Mouse (Mus musculus): ENCODE results near the gene Ninj1. TPM values are rescaled to one million over a fixed set of nuclear protein-coding genes. Genes with fewer than 3 reads are reported as not detected.
A peak's percentile ranks its signal among the peaks of the same experiment; 100 is the strongest.

Ninj1 gene
- polyA plus RNA-seq (2012; rRNA removed) = 56.2 and 61.8 TPM in 2 replicates

GRCm38 (mm10) chr13:49187288-49188218 is at the start of gene Ninj1:
TSS of gene Ninj1 (plus strand) at chr13:49187485.
- DNase-seq (ENCODE audit: extremely low spot score in 1 of 2, low spot score in 1 of 2) = peak; percentile 66 to 83

DNA sequence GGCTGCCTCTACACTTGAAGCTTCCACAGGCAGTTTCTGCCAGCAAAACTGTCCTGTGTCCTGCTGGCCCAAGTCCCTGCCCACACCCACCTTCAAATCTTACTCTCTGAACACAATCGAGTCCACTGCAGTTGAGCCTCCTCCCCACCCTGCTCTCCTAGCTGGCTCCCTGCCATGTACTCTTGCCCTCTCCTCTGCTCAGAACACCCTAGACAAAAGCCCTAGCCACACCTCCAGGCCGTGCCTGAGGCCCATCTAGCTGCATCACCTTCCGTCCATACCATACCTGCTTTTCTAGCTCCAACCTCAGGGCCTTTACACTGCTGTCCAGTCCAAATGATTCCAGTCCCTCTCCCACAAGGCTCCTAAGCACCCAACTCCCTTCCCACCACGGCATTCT is 46.7 kb upstream of the Ninj1 start:
- no peak for DNase-seq (ENCODE audit: extremely low spot score in 1 of 2, low spot score in 1 of 2)

- DNase-seq (ENCODE audit: extremely low spot score in 1 of 2, low spot score in 1 of 2) = no peak
These were observed 44.9 kb upstream of the Ninj1 start for GRCm38 (mm10) chr13:49142396-49142795.

- DNase-seq (ENCODE audit: extremely low spot score in 1 of 2, low spot score in 1 of 2) = no peak
These were observed 44.0 kb upstream of the Ninj1 start for GRCm38 (mm10) chr13:49143323-49143722.

DNA sequence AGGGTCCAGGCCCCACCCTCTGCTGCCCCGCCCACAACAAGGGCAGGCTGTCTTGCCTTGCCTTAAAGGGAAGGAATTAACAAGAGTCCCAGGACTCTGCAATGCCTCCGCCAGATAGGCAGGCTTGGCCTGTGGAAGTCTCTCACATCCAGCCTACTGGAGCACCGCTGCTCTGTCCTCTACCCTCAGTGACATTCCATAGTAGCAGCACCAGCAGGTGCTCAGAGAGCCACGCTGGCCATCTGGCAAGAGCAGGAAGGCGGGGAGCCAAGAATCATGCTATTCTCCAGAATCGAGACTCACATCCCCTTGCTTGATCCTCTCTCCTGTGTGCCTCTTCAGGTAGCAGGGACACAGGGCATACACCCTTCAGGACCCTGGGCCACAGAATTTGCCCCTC is 42.8 kb upstream of the Ninj1 start:
- no peak for DNase-seq (ENCODE audit: extremely low spot score in 1 of 2, low spot score in 1 of 2)

- no peak for DNase-seq (ENCODE audit: extremely low spot score in 1 of 2, low spot score in 1 of 2)
These were observed 41.9 kb upstream of the Ninj1 start for GRCm38 (mm10) chr13:49145396-49145795.

DNA sequence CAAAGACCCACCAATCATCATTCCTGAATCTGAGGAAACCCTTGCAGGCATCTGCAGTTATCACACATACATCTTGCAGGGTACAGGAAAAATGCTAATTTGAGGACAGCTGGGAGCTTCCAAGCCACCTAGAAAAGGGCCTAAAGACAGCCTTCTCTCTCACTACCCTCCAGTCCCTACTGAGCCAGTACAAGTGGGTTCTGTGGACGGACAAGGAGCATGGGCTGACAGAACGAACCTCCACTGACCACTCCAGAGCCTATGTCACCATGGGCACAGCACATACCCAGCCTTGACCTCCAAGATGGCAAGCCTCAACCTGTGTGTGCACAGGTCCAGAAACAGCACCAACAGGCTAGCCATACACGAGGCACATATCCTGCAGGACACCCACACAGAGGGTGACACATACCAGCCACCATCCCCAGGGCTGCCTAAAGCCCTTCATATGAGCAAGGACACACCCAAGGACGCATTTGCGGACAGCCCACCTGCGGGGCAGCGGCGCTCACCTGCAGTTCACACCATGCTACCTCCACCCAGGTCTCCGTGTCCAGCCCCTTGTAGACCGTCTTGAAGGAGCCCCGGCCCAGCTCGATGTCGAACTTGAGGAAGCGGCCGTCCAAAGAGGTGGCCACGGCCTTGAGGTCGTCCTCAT is 41.1 kb upstream of the Ninj1 start:
- DNase-seq (ENCODE audit: extremely low spot score in 1 of 2, low spot score in 1 of 2) = no peak

DNA sequence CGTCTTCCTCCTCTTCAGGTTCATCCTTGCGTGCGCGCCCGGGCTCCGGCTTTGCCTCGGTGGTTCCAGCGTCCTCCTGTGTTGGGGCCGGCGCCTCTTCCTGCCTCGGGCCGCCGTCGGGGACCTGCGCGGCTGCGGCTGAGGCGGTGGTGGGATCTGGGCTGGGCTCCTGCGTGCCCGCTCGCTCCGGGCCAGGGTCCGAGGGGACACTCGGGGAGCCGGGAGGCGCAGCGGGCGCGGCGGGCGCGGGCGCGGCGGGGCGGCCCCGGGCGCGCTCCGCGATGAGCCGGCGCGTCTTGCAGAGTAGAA is 40.6 kb upstream of the Ninj1 start:
- DNase-seq (ENCODE audit: extremely low spot score in 1 of 2, low spot score in 1 of 2) = no peak

GRCm38 (mm10) chr13:49147007-49147857 is 40.1 kb upstream of the Ninj1 start:
- peak in 1 of 2 experiments; percentile 67 for DNase-seq (ENCODE audit: extremely low spot score in 1 of 2, low spot score in 1 of 2)

DNA sequence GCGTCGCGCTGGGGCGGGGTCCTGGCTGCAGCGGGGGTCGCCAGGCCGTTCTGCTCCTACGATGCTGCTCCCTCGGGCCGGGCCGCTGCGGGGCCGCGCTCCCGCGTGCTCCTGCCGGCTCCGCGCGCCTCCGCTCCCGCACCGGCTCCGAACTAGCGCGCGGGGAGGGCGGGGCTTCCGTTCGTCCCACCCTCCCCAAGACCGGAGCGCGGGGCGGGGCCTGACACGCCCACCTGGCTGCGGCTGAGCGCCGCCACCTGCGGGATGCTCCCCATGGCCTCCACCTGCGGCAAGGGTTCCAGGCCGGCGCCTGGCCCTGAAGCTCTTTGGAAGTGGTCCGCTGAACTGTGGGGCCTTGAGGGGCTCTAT is 39.4 kb upstream of the Ninj1 start, which contains the start of gene Wnk2:
Gene Wnk2 (minus strand): TSS at position 157 of the 369 bp plus-strand sequence.
- peak in 1 of 2 experiments; percentile 84 for DNase-seq (ENCODE audit: extremely low spot score in 1 of 2, low spot score in 1 of 2)

DNA sequence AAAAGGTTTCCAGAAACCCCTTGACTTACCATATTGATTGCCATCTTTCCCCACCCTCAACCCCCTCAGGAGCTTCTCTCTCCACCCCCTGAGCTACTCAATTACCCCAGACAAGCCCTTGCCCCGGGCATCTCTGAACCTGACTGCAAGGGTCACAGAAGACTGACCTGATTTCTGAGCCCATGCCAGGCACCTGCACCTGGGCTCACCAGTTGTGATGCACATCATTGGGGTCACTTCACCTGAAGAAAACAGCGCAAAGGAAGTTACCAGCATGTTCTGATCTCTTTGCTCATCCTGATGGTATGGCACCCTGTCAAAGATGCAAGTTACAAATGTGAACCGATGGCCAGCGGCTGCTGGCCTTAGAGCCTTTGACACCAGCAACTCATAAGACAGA is 38.6 kb upstream of the Ninj1 start:
- no peak for DNase-seq (ENCODE audit: extremely low spot score in 1 of 2, low spot score in 1 of 2)

DNA sequence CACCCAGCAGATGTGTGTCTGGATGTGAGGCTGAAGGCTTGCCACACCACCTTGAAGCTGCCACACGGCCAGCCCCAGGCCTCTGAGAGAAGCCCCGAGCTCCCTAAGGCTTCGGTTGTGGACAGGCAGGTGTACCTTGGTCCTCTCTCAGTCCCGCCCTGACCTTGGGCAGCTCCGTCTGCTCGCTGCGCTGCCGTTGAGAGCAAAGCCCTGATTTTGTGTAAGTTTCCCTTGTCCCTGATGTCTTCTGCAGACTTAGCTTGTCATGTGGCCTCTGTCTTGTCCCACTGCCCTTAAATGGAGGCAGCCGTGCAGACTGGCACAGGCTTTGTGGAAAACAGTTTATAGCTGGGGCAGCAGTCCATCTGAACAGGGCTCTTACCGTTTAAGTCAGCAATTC is 33.3 kb upstream of the Ninj1 start:
- no peak for DNase-seq (ENCODE audit: extremely low spot score in 1 of 2, low spot score in 1 of 2)

DNA sequence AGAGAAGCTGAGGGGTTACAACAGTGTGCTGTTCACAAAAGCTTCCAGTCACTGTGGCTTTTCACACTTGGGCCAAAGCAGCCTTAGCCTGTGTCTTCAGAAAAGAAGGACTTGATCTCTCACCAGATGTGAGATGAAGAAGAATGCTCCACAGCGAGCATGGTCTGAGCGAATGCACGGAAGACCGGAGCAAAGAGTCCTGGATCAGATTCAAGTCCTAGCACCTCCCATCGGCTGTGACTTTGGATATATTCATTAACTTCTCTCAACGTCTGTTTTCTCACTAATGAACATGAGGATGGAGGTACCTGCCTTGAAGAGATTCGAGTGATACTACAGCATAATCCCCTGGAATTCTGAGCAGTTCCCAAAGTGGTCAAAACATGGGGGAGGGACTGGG is 32.7 kb upstream of the Ninj1 start:
- no peak for DNase-seq (ENCODE audit: extremely low spot score in 1 of 2, low spot score in 1 of 2)

DNA sequence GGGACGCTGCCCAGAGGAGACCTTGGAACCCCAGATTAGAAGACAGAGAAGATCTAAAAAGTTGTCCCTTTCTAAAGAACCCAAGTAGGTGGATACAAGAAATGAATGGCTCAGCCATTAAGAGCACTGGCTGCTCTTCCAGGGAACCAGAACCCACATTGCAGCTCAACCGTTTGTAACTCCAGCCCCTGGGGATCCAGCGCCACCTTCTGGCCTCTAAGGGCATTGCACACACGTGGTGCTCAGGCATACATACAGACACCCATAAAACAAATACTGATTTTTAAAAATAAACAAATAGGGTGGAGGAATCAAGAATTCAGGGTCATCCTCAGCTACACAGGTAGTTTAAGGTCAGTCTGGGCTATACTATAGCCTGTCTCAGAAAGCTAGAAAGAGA is 30.6 kb upstream of the Ninj1 start:
- no peak for DNase-seq (ENCODE audit: extremely low spot score in 1 of 2, low spot score in 1 of 2)

- DNase-seq (ENCODE audit: extremely low spot score in 1 of 2, low spot score in 1 of 2) = peak in 1 of 2 experiments; percentile 28
These were observed 29.1 kb upstream of the Ninj1 start for GRCm38 (mm10) chr13:49158040-49158713.

GRCm38 (mm10) chr13:49161236-49161635 is 26.0 kb upstream of the Ninj1 start:
- no peak for DNase-seq (ENCODE audit: extremely low spot score in 1 of 2, low spot score in 1 of 2)

DNA sequence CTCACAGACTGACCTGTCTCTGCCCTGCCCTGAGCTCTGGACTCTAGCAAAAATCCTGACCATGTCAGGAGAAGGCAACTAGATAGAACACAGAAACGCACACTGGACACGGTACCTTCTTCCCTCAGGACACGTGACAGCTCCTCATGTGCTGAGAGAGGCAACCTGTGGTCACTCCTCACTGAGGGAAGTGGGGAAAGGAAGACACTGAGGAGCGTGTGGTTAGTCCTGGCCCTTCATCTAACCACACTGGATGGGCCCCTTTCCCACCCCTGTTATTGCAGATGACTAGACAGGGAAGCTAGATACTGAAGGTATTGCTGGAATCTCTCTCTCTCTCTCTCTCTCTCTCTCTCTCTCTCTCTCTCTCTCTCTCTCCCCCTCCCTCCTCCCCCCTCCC is 24.6 kb upstream of the Ninj1 start:
- DNase-seq (ENCODE audit: extremely low spot score in 1 of 2, low spot score in 1 of 2) = no peak

GRCm38 (mm10) chr13:49163645-49164044 is 23.6 kb upstream of the Ninj1 start:
- no peak for DNase-seq (ENCODE audit: extremely low spot score in 1 of 2, low spot score in 1 of 2)

DNA sequence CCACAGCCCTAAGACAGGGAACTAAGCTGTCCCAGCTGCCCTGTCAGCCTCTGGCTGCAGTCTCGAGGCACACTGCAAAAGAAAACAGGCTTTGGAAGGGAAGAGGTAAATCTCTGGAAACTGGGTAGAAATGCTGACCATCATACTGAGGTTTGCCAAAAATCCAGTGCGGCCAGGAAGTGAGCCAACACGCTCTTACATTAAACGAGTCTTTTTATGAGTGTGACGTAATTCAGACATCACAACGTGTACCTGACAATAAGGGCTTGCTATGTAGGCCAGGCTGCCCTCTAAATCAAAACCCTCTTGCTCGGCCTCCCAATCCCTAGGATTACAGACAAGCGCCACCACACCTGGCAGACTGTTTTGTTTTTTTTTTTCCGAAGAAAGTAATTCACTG is 20.2 kb upstream of the Ninj1 start:
- DNase-seq (ENCODE audit: extremely low spot score in 1 of 2, low spot score in 1 of 2) = no peak

DNA sequence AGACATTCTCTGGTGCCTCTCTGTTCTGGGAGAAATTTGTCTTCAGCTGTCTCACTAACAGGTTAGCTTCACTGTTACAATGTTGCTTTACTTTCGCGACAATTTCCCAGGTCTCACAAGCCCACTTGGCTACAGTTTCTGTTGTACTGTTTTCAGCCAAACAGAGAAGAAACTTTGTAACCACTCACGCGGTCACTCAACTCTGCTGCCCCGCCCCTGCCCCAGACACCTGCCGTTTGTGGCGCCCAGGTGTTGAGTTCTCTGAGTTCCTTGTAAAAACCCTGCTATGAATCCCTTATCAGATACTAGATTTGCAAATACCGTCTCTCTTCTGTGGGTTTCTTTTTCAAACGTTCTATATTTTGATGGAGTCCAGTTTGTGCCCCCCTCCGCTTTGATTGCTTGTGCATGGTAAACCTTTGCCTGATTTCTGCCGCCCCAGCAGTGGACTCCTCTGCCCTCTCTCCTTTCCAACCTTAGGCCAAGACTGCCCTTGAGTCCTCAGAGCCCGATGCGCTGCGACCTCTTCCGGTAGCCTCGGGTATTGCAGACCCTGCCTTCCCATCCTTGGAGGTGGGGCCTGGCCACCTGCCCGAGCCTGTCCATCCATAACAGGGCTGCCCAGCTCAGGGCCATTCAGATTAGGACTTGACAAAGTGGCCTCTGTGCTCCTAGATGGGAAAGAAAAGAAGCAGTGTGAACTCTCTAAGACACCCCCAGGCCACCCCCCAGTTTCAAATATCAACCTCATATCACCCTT is 17.7 kb upstream of the Ninj1 start:
- DNase-seq (ENCODE audit: extremely low spot score in 1 of 2, low spot score in 1 of 2) = peak; percentile 69 to 95

Data from frontal cortex, adult 2 months (tissue).